Mouse (Mus musculus) adrenal gland, postnatal 25 days (tissue): ENCODE results near the gene Gm49358. TPM values are rescaled to one million over a fixed set of nuclear protein-coding genes. Genes with fewer than 3 reads are reported as not detected.
A peak's percentile ranks its signal among the peaks of the same experiment; 100 is the strongest.

Experiments
- DNase-seq: peaks from one replicate; pipeline ENCODE4 v3.0.0; 2021; ENCODE audit warnings: mixed read lengths
- total RNA-seq: library from RNA; stranded (reverse); gene quantifications from 2 replicates; pipeline ENCODE4 v1.2.3, GENCODE M21; 2021

Gm49358 gene
- total RNA-seq, 1 experiment from 2014 or later: 9.5 TPM

GRCm38 (mm10) chr10:86778398-86779116, 14.8 kb downstream of the Gm49358 start, which contains the start of gene Nt5dc3:
Gene Nt5dc3, plus strand, starts transcription at chr10:86779005.
- DNase-seq: peak; percentile 97

- peak; percentile 22 for DNase-seq
Measured at GRCm38 (mm10) chr10:86779117-86779755, 15.5 kb downstream of the Gm49358 start.

- no peak for DNase-seq
Measured at GRCm38 (mm10) chr10:86779816-86780500, 16.2 kb downstream of the Gm49358 start.

GRCm38 (mm10) chr10:86781641-86782040, 17.9 kb downstream of the Gm49358 start:
- DNase-seq: no peak

- DNase-seq: no peak
Measured at GRCm38 (mm10) chr10:86782656-86783055, 18.9 kb downstream of the Gm49358 start.

GRCm38 (mm10) chr10:86783561-86783960, 19.8 kb downstream of the Gm49358 start:
- DNase-seq: no peak

GRCm38 (mm10) chr10:86784126-86784675, 20.4 kb downstream of the Gm49358 start:
- no peak for DNase-seq

- DNase-seq: no peak
Measured at GRCm38 (mm10) chr10:86785396-86785795, 21.6 kb downstream of the Gm49358 start.

GRCm38 (mm10) chr10:86786083-86786482, 22.3 kb downstream of the Gm49358 start:
- no peak for DNase-seq

GRCm38 (mm10) chr10:86788193-86788592, 24.4 kb downstream of the Gm49358 start:
- no peak for DNase-seq

- DNase-seq: no peak
Measured at GRCm38 (mm10) chr10:86789146-86789672, 25.4 kb downstream of the Gm49358 start.

- DNase-seq: no peak
Measured at GRCm38 (mm10) chr10:86791507-86792184, 27.9 kb downstream of the Gm49358 start.

GRCm38 (mm10) chr10:86793509-86793951, 29.8 kb downstream of the Gm49358 start:
- DNase-seq: no peak

GRCm38 (mm10) chr10:86794196-86794595, 30.4 kb downstream of the Gm49358 start:
- no peak for DNase-seq

GRCm38 (mm10) chr10:86794794-86795535, 31.2 kb downstream of the Gm49358 start:
- no peak for DNase-seq

GRCm38 (mm10) chr10:86796073-86796741, 32.4 kb downstream of the Gm49358 start:
- no peak for DNase-seq

- DNase-seq: no peak
Measured at GRCm38 (mm10) chr10:86807362-86807761, 43.6 kb downstream of the Gm49358 start.

- DNase-seq: no peak
Measured at GRCm38 (mm10) chr10:86808013-86808758, 44.4 kb downstream of the Gm49358 start.

GRCm38 (mm10) chr10:86810000-86810399, 46.2 kb downstream of the Gm49358 start:
- no peak for DNase-seq

GRCm38 (mm10) chr10:86810612-86811011, 46.8 kb downstream of the Gm49358 start:
- DNase-seq: no peak
